In the genomic region with DNA sequence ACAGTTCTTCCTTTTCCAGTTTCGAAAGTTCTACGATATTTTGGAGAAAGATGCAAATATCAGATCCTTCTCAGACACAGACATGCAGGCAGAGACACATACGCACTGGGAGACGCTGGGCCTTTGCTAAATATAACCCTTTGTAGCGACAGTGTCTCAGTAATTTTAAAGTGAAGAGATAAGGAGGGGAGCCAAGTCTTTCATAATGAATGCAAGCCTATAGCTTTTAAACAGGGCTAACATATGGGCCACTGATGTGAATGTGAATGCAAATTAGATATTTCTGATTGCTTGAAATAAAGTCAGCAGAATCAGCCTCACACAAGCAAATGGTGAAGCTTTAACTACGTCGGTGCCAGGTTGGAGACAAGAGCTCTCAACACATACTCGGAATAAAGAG, we compare ENCODE assay signal across 9 mouse cellular contexts. TPM values are rescaled to one million over a fixed set of nuclear protein-coding genes. Genes with fewer than 3 reads are reported as not detected.
DNase-seq lines count a peak whose midpoint lies in the region; ATAC-seq and TF ChIP-seq lines count a peak whose summit lies in the region.
"Had no signal": no experiment of that assay in that cellular context is flagged by ENCODE, and none has a peak within 500 bp of the region (broad histone marks: within the 10 kb centered on the region; RNA-seq: fewer than 3 reads in every experiment).

No protein-coding gene starts in this region.

- WGBS in forebrain, embryonic 13.5 days, result 22% methylated on average over 8 of the region's 8 CpGs
- 51% methylated on average over 8 of the region's 8 CpGs for WGBS in intestine, embryonic 15.5 days
- WGBS in liver, embryonic 11.5 days, result 59% methylated on average over 8 of the region's 8 CpGs

- H3K36me3 ChIP-seq in forebrain, embryonic 13.5 days (ENCODE audit: poor library complexity, severe bottlenecking), result no peaks in the 10 kb centered on the region
- no peaks in the 10 kb centered on the region for H3K36me3 ChIP-seq in intestine, embryonic 15.5 days
- no peaks in the 10 kb centered on the region for H3K36me3 ChIP-seq in liver, embryonic 11.5 days (ENCODE audit: control insufficient read depth, insufficient read depth, low read length)

- no peak for DNase-seq in left cerebral cortex, adult 2 months (ENCODE audit: extremely low spot score in 1 of 2, low spot score in 2 of 2)
- no peak for DNase-seq in left cerebral cortex, postnatal 4 days
- DNase-seq in right cerebral cortex, postnatal 25 days, result peak; percentile 42
- no peak for DNase-seq in kidney, postnatal 25 days
- no peak for DNase-seq in liver, embryonic 11.5 days (ENCODE audit: low spot score)

- peak; percentile 88 for ATAC-seq in forebrain, embryonic 13.5 days
- ATAC-seq in intestine, embryonic 15.5 days, result no peak
- no peak for ATAC-seq in megakaryocyte, adult 5-6 weeks (ENCODE audit: poor library complexity, severe bottlenecking)
- ATAC-seq in liver, embryonic 11.5 days (replicated peaks; ENCODE audit: low FRiP score), result no peak

- no peaks in the 10 kb centered on the region for H3K27me3 ChIP-seq in forebrain, embryonic 13.5 days
- H3K27me3 ChIP-seq in intestine, embryonic 15.5 days (replicated peaks), result no peaks in the 10 kb centered on the region
- H3K27me3 ChIP-seq in liver, embryonic 11.5 days (replicated peaks; ENCODE audit: control insufficient read depth, insufficient read depth, low read length), result no peaks in the 10 kb centered on the region

- H3K9me3 ChIP-seq in forebrain, embryonic 13.5 days (replicated peaks), result no peaks in the 10 kb centered on the region
- H3K9me3 ChIP-seq in intestine, embryonic 15.5 days, result no peaks in the 10 kb centered on the region
- no peaks in the 10 kb centered on the region for H3K9me3 ChIP-seq in liver, embryonic 11.5 days (ENCODE audit: control insufficient read depth, low read length)

- intact Hi-C loops in left cerebral cortex, adult 2 months (cut with DNase I), result loop anchor here (2.0 kb wide), 1 partner anchor 112 kb away; a partner anchor contains a TSS
- intact Hi-C loops in left cerebral cortex, postnatal 4 days (cut with DNase I), result no loop called here

- no peak for TF ChIP-seq CTCF in left cerebral cortex, adult 2 months (IDR thresholded peaks at IDR 0.05)

- no peak overlapping the region for H3K4me3 ChIP-seq in left cerebral cortex, adult 2 months
- H3K4me3 ChIP-seq in forebrain, embryonic 13.5 days, result no peak overlapping the region
- H3K4me3 ChIP-seq in intestine, embryonic 15.5 days (replicated peaks), result no peak overlapping the region
- H3K4me3 ChIP-seq in liver, embryonic 11.5 days (ENCODE audit: low read depth, low read length), result no peak overlapping the region

- H3K27ac ChIP-seq in left cerebral cortex, adult 2 months, result peak overlapping the region; percentile 91
- peak overlapping the region; percentile 97 for H3K27ac ChIP-seq in forebrain, embryonic 13.5 days
- H3K27ac ChIP-seq in intestine, embryonic 15.5 days, result no peak overlapping the region
- H3K27ac ChIP-seq in liver, embryonic 11.5 days (ENCODE audit: low read depth, low read length), result no peak overlapping the region

- peak overlapping the region; percentile 55 for H3K9ac ChIP-seq in forebrain, embryonic 13.5 days
- no peak overlapping the region for H3K9ac ChIP-seq in intestine, embryonic 15.5 days
- H3K9ac ChIP-seq in liver, embryonic 11.5 days (ENCODE audit: low read depth, low read length), result no peak overlapping the region

- H3K4me2 ChIP-seq in forebrain, embryonic 13.5 days, result peak overlapping the region; percentile 34
- peak overlapping the region; percentile 30; the same call in 1 of the 2 replicates for H3K4me2 ChIP-seq in intestine, embryonic 15.5 days (replicated peaks)
- no peak overlapping the region for H3K4me2 ChIP-seq in liver, embryonic 11.5 days

- H3K4me1 ChIP-seq in forebrain, embryonic 13.5 days, result peaks cover 33% of the 10 kb centered on the region
- H3K4me1 ChIP-seq in intestine, embryonic 15.5 days (replicated peaks), result peaks cover 7% of the 10 kb centered on the region; the same call in 1 of the 2 replicates
- H3K4me1 ChIP-seq in liver, embryonic 11.5 days (replicated peaks; ENCODE audit: control insufficient read depth, insufficient read depth, low read length), result no peaks in the 10 kb centered on the region

RNA-seq across cellular contexts. Expression of a gene that starts 44.2 kb away (rescaled TPM):
- total RNA-seq in left cerebral cortex, adult 2 months (2021), result 1 to 10 TPM; 1.3 to 1.5 TPM
- 1 to 10 TPM; 1.3 to 1.8 TPM for total RNA-seq in left cerebral cortex, postnatal 4 days (2021)
- 0.50 and 0.92 TPM in 2 replicates for polyA plus RNA-seq in forebrain, embryonic 13.5 days (2015; fragmentation: Nextera tagmentation; extraction: Ambion mirVana)
- polyA plus RNA-seq in intestine, embryonic 15.5 days (2015; fragmentation: Nextera tagmentation; extraction: Ambion mirVana), result not detected in 2 replicates
- not detected in 2 replicates for total RNA-seq in megakaryocyte, adult 5-6 weeks (2015)
- not detected in 2 replicates for total RNA-seq in megakaryocyte, adult 5-6 weeks (2017)
- not detected in 2 replicates for polyA plus RNA-seq in liver, embryonic 11.5 days (2014; fragmentation: Nextera tagmentation; extraction: Ambion mirVana)
- total RNA-seq: granulocyte monocyte progenitor cell, adult 5-6 weeks had no signal

Comparison
In these comparisons a context has a peak if more than half of its experiments do, and no peak if none do; other contexts are left out.
1. H3K27ac ChIP-seq: peak in left cerebral cortex, adult 2 months (single experiment) and forebrain, embryonic 13.5 days (single experiment); none in intestine, embryonic 15.5 days (single experiment) and liver, embryonic 11.5 days (single experiment).